Mouse (Mus musculus) gastrocnemius, postnatal 14 days (tissue): ENCODE measurements around the gene Psmb5. TPM values are rescaled to one million over a fixed set of nuclear protein-coding genes. Genes with fewer than 3 reads are reported as not detected.
A peak's percentile ranks its signal among the peaks of the same experiment; 100 is the strongest.

Source experiments
- DNase-seq: peaks from one replicate; pipeline ENCODE4 v3.0.0; 2021; ENCODE audit warnings: mixed read lengths
- intact Hi-C: fragments of 180-260 bp; cut with DNase I; formaldehyde crosslinking; loops from one replicate; pipeline ENCODE4 v1.15.1; 2025; ENCODE audit warnings: low total_unique reads
- microRNA-seq, 2 experiments: library from miRNA; unstranded; fragments of <30 nt; microRNA quantifications; one replicate each; pipeline ENCODE4 v1.2.0; 2021
- total RNA-seq, 2 experiments: library from RNA; stranded (reverse); gene quantifications; 2 replicates each; pipeline ENCODE4 v1.2.3; 2021

Psmb5 gene
- total RNA-seq, 2 experiments from 2014 or later: 196 to 203 TPM

GRCm38 (mm10) chr14:54569451-54570392 is 48.1 kb downstream of the Psmb5 start:
- peak; percentile 14 for DNase-seq
- intact Hi-C loops: loop anchor here (5.0 kb wide), 1 partner anchor 73 kb away; the partner anchor contains the start of genes Cdh24 and Gm17606

- intact Hi-C loops: loop anchor here (5.0 kb wide), 1 partner anchor 73 kb away; the partner anchor contains the start of genes Cdh24 and Gm17606
These were observed 49.0 kb downstream of the Psmb5 start for GRCm38 (mm10) chr14:54568694-54569414.

More at GRCm38 (mm10) chr14:54568694-54569414, 49.0 kb downstream of the Psmb5 start:
- peak; percentile 61 for DNase-seq

Small RNA genes lying within 50 kb of the gene (microRNA-seq; reads per million reads assigned to microRNA genes)
- gene Mir686 (0 reads per million in 2 experiments), gene Mir6948 (0 to 1.0 reads per million in 2 experiments)

Other genes with a start within 250 kb of the Psmb5 start
- gene Slc7a7, start 200.2 kb downstream of the Psmb5 start, total RNA-seq: 1 to 10 TPM; 2.9 to 3.4 TPM
- 100 to 1,000 TPM; 107 to 116 TPM for gene Mrpl52, start 191.1 kb downstream of the Psmb5 start, total RNA-seq
- gene Mmp14, start 186.4 kb downstream of the Psmb5 start, total RNA-seq: 10 to 100 TPM; 52.0 to 68.1 TPM
- gene Lrp10, start 153.9 kb downstream of the Psmb5 start, total RNA-seq: 10 to 100 TPM; 33.5 to 37.2 TPM
- gene Rem2, start 141.9 kb downstream of the Psmb5 start, total RNA-seq: not detected
- gene Prmt5, start 100.5 kb downstream of the Psmb5 start, total RNA-seq: 10 to 100 TPM; 27.9 to 28.9 TPM
- gene Haus4, start 63.4 kb downstream of the Psmb5 start, total RNA-seq: 1 to 10 TPM; 5.8 to 6.5 TPM
- gene Ajuba, start 40.5 kb downstream of the Psmb5 start, total RNA-seq: 1 to 10 TPM; 5.7 to 5.8 TPM
- 1 to 10 TPM; 2.9 to 3.3 TPM for gene 4931414P19Rik, start 12.0 kb downstream of the Psmb5 start, total RNA-seq
- not detected for gene Psmb11, start 3.4 kb upstream of the Psmb5 start, total RNA-seq
- gene Gm17606, start 22.9 kb upstream of the Psmb5 start, total RNA-seq: not detected
- under 1 TPM; 0.53 to 0.55 TPM for gene Cdh24, start 23.3 kb upstream of the Psmb5 start, total RNA-seq
- gene 1700123O20Rik, start 68.2 kb upstream of the Psmb5 start, total RNA-seq: 10 to 100 TPM; 10.1 to 11.8 TPM
- 10 to 100 TPM; 68.1 to 73.8 TPM for gene Acin1, start 68.9 kb upstream of the Psmb5 start, total RNA-seq
- gene Gm29776, start 80.8 kb upstream of the Psmb5 start, total RNA-seq: not detected
- gene Cebpe, start 94.2 kb upstream of the Psmb5 start, total RNA-seq: not detected
- gene Slc7a8, start 163.9 kb upstream of the Psmb5 start, total RNA-seq: 10 to 100 TPM in 1 of 2 experiments, 1 to 10 TPM in 1; 7.5 to 18.5 TPM
- under 1 TPM in 1 of 2 experiments, not detected in 1; 0.29 TPM for gene Rnf212b, start 196.1 kb upstream of the Psmb5 start, total RNA-seq